Mouse (Mus musculus) erythroblast, embryonic 14.5 days (primary cell): ENCODE results near the gene Wrap53.

ENCODE experiments used
- GATA1 ChIP-seq: IDR thresholded peaks from 2 replicates; pipeline ENCODE4 v1.6.1; 2012; ENCODE audit warnings: low read length, inconsistent platforms, mixed read lengths
- TAL1 ChIP-seq: IDR thresholded peaks from 3 replicates; pipeline ENCODE4 v1.6.1; 2012; ENCODE audit warnings: low read length, inconsistent platforms, mixed read lengths

- TF ChIP-seq TAL1 (no peak), GATA1 (no peak)
These were observed 25.0 kb upstream of the Wrap53 start for GRCm38 (mm10) chr11:69604795-69605664.
